Mouse (Mus musculus) heart, postnatal 14 days (tissue): ENCODE data around the gene Cldn2. TPM values are rescaled to one million over a fixed set of nuclear protein-coding genes. Genes with fewer than 3 reads are reported as not detected.

Experiments
- DNase-seq, 2 experiments: peaks; one replicate each; pipeline ENCODE4 v3.0.0; 2021 to 2022
- intact Hi-C: fragments of 180-260 bp; cut with DNase I; formaldehyde crosslinking; loops from one replicate; pipeline ENCODE4 v1.15.1; 2025
- total RNA-seq, 2 experiments: library from RNA; stranded (reverse); gene quantifications; 2 replicates each; pipeline ENCODE4 v1.2.3; 2021

Cldn2 gene
- total RNA-seq, 2 experiments from 2014 or later = not detected

- intact Hi-C loops = no loop called here
- no peak for DNase-seq
Observed at GRCm38 (mm10) chrX:139805918-139806317, 5.3 kb downstream of the Cldn2 start.

DNA sequence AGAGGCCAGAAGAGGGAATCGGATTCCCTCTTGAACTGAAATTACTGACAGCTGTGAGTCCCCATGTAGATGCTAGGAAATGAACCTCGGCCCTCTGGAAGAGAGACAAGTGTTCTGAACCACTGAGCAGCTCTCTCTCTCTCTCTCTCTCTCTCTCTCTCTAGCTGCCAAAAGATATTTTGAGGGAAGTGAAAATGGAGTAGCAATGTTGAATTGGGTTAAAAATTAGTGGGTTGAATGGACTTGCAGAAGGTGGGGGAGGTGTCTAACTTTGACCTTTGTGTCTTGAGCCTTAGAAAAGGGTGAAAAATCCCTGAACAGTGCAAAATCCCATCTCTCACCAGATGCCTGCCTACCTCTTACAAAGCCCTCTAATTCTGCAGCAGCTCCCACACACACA is 6.8 kb downstream of the Cldn2 start:
- DNase-seq = no peak
- intact Hi-C loops = no loop called here

DNA sequence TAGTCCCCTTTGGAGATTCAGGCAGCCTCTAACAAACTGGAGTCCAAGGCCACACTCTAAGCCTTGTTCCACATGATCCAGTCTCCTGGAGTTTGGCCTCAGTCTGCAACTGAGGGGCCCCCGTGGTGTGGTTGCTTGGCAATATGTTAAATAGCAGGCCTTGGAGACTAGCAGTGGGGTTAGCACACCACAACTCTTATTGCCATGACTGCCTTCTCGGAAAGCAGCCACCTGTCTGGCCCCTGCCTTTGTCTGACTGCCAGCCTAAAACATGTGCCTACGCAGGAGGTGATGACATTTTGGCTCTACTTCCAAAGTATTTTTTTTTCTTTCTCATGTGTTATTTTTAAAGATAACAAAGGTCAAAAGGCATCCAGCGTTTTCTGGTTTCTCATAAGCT is 7.5 kb downstream of the Cldn2 start:
- no peak for DNase-seq
- intact Hi-C loops = no loop called here

- intact Hi-C loops = no loop called here
Observed at GRCm38 (mm10) chrX:139808501-139808900, 7.9 kb downstream of the Cldn2 start.

GRCm38 (mm10) chrX:139812636-139813298 is 12.1 kb downstream of the Cldn2 start:
- no peak for DNase-seq
- intact Hi-C loops = no loop called here

More at GRCm38 (mm10) chrX:139808501-139808900, 7.9 kb downstream of the Cldn2 start:
- no peak for DNase-seq

DNA sequence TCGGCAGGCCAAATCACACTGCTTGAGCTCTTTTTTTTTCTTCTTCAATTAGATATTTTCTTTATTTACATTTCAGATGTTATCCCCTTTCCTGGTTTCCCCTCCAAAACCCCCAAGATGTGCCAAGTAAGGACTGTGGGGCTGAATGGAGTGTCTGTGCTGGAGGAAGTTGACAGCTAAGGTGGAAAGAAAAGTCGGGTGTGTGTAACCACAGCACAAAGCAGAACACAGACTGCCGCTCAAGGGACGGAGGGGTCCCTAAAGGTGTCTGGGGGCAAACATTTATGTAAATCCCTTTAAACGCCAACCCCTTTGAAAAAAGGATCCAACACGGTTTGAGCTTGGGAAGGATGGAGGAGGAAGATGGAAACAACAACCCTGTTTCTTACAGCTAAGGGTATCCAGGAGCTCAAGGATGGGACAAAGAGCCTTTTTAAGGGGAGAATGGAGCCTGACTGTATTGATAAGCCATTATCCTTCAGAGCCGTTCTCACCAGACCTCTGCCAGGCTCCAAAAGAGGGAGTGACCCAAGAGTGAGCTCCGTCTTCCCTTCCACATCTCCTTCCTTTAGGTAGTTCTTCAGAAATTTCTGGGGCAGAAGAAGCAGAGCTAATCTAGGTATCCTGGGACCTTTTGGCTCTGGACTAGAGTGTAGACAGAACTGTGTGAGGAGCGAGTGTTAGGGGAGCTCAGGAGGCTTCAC is 12.8 kb downstream of the Cldn2 start:
- intact Hi-C loops = no loop called here
- no peak for DNase-seq

DNA sequence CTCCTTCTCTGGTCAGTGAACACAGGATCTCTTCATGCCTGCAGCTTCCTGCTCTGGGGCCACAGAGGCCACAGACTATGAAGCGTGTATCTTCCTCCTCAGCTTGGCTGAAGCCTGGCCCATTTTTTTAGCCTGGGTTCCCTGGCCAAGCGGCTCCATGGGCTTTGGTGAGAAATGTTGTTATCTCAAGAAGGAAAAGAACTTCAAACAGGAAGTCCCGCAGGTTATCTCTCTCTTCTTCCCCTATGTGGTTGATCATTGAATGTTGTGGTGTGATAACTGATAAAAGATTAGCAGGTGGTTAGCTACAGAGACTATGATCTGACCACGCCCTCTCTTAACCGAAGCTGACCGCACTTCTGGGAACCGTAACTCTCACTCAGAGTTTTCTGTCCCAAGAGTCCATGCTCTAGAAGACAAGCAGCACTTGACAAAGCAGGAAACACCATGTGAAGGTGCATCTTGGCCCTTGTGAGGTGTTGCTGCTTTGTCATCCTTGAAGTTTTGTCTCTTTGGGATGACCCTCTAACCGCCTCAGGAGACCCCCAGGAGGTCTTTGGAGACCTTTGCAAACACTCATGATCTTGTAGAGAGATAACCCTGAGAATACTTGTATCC is 13.5 kb downstream of the Cldn2 start:
- intact Hi-C loops = no loop called here
- DNase-seq = no peak

DNA sequence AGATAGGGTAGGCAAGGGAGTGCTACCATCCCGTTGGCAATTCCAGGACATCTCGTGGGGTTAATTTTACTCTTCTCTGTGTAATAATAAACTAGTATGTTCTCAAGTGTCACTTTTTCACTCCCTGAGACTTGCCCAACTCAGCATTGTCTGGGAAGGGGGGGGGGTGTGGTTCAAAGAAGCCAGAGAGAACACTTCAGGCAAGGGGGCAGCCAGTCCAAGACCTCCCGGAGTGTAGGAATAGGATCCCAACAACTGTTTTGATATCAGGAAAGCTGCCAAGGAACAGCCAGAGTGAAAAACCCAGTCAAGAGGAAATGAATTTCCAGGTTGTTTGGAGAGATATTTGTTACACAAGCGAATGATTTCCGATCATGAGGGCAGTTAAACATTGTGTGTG is 14.6 kb downstream of the Cldn2 start:
- DNase-seq = no peak
- intact Hi-C loops = no loop called here

DNA sequence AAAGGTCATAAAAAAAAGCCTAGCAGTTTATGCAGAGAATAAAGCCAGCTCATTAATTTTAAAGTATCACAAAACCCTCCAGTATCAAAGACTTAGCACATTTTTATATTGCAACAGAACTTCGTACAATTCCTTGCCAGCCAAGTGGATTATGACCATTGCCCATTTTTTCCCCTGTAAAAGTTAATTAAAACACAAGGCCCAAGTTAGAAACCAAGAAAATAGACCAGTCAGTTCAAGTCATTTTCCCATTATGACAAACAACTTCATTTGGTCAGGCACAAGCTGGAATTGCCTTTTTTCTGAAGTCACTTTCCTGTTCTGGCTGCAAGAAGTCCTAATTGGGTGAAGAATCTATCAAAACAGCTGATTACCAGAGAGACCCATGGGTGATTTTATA is 24.8 kb downstream of the Cldn2 start:
- no peak for DNase-seq
- intact Hi-C loops = no loop called here

GRCm38 (mm10) chrX:139826926-139827325 is 26.3 kb downstream of the Cldn2 start:
- DNase-seq = no peak
- intact Hi-C loops = no loop called here

DNA sequence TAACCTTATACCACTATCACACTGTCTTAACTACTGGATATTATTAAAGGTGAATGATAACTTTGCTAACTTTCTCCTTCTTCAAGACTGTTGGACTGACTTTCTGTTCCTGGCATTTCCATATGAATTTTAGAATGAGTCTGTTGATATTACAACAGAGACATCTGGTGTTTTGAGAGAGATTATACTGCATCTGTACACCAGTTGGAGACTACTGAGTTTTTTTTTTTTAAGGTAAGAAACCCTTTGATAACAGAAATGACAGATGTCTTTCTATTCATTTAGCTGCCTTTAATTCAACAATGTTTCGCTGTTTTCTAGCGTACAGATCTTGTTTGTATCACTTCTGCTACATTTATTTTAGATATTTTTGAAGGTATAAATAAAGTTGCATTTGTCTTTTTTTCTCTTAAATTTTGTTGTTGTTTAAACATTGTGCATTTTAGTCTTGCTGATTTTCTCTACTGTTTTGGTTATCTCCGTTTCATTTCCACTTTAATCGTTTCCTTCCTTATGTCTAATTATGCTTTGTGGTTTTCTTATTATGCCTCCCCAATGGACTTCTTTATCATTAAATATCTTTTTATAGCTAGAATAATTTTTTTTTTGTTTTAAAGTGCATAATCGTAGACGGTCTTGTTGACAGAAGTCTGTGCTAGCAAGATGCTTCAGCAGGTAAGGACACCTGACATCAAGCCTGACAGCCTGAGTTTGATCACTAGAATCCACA is 27.9 kb downstream of the Cldn2 start:
- no peak for DNase-seq
- intact Hi-C loops = no loop called here

GRCm38 (mm10) chrX:139832464-139832863 is 31.8 kb downstream of the Cldn2 start:
- DNase-seq = peak; percentile 40 to 48
- intact Hi-C loops = loop anchor here (10.0 kb wide), 1 partner anchor 458 kb away; no protein-coding TSS in a partner anchor

GRCm38 (mm10) chrX:139839057-139839456 is 38.4 kb downstream of the Cldn2 start:
- DNase-seq = peak; percentile 2 to 3
- intact Hi-C loops = loop anchor here (10.0 kb wide), 1 partner anchor 464 kb away; no protein-coding TSS in a partner anchor

DNA sequence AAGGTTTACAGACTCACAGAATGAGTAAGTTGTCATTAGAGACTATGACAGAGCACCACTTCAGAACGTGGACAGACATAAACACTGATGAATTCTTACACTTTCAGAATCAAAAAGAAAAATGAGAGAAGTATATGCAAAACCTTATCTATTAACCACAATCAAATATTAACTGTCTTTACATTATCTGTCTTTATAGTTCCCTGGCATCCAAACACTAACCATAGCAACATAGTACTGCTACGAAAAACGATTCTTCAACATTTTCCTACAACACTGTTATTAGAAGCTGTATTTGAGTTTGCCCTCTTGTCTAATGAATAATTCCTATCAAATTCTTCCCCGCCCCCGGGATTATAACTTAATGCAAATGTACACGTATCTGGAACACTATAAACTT is 40.5 kb downstream of the Cldn2 start:
- intact Hi-C loops = no loop called here
- DNase-seq = no peak

DNA sequence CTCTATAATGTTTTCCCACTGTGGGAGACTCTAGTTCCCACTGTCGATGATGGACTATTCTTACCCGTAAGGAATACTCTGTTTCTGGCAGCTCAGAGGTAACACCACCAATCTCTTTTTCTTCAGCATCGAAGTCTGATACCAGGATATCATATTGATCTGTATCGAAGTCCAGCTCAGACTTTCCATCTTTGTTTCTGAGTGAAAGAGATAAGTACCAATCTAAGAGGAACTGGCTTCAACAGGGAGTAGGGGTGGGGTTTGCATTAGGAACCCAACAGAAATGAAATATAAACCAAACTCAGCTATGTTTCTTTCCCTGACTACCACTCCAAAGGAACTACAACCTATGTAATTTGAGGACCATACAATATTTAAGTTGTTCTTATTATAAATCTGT is 54.2 kb downstream of the Cldn2 start:
- intact Hi-C loops = no loop called here
- no peak for DNase-seq

- intact Hi-C loops = no loop called here
- DNase-seq = no peak
Observed at GRCm38 (mm10) chrX:139859402-139859801, 58.8 kb downstream of the Cldn2 start.

Other genes with a start within 250 kb of the Cldn2 start
- gene Rnf128, start 237.5 kb upstream of the Cldn2 start, total RNA-seq = 10 to 100 TPM; 63.5 to 65.2 TPM
- 1 to 10 TPM; 6.0 to 6.6 TPM for gene Tbc1d8b, start 115.8 kb upstream of the Cldn2 start, total RNA-seq
- gene Gm15013, start 86.3 kb upstream of the Cldn2 start, total RNA-seq = not detected
- gene Ripply1, start 18.5 kb upstream of the Cldn2 start, total RNA-seq = not detected
- gene Morc4, start 70.8 kb downstream of the Cldn2 start, total RNA-seq = 1 to 10 TPM; 4.9 to 6.1 TPM
- 10 to 100 TPM in 1 of 2 experiments, 1 to 10 TPM in 1; 7.1 to 10.6 TPM for gene Rbm41, start 197.8 kb downstream of the Cldn2 start, total RNA-seq